Mouse (Mus musculus) macrophage (primary cell): ENCODE measurements around the gene Syne3. TPM values are rescaled to one million over a fixed set of nuclear protein-coding genes. Genes with fewer than 3 reads are reported as not detected.

Source experiments
- H3K27ac ChIP-seq: fragments of 350-480 bp; formaldehyde crosslinking; 2 replicates; pipeline ENCODE4 v1.9.0; 2021
- H3K36me3 ChIP-seq: fragments of 350-480 bp; formaldehyde crosslinking; 2 replicates; pipeline ENCODE4 v1.9.0; 2021; ENCODE audit errors: inconsistent target
- H3K4me3 ChIP-seq: fragments of 350-480 bp; formaldehyde crosslinking; 2 replicates; pipeline ENCODE4 v1.9.0; 2021; ENCODE audit errors: inconsistent target
- H3K79me2 ChIP-seq: fragments of 350-480 bp; formaldehyde crosslinking; 2 replicates; pipeline ENCODE4 v1.9.0; 2021; ENCODE audit errors: inconsistent target
- WGBS: methylation state at CpG from one replicate; pipeline ENCODE4 v1.1.7; 2026; ENCODE audit warnings: inconsistent platforms; ENCODE audit not compliant: missing documents; 5-methylcytosine and 5-hydroxymethylcytosine counted together
- polyA plus RNA-seq: library from polyadenylated mRNA; stranded (reverse); fragments of 250-400 nt; gene quantifications from 3 replicates; pipeline ENCODE4 v1.2.4, GENCODE M21; 2018; ENCODE audit warnings: inconsistent platforms

Gene Syne3
- polyA plus RNA-seq, 1 experiment from 2014 or later: 6.4 TPM

DNA sequence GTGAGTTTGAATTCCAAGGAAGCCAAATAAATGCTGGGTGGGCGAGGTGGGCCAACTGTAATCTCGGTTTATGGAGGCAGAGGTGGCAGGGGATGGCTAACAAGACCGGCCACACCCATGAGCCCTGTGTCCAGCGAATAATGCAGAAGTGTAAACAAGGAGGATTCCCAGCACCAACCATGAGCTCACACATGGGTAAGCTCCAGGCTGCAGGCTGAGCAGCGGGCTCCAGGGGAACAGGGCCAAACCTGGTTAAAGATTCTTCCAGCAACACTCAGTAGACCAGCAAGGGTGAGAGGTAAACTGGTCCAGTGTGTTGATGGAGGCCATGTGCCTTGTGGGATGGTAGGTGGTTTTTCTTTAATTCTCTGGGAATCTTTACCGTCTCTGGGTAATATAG, 53.2 kb downstream of the Syne3 start:
- no peak overlapping the region for H3K4me3 ChIP-seq
- no peaks in the 10 kb centered on the region for H3K79me2 ChIP-seq
- 93% methylated on average over 6 of the region's 6 CpGs for WGBS
- H3K27ac ChIP-seq: no peak overlapping the region
- H3K36me3 ChIP-seq: peaks cover 29% of the 10 kb centered on the region

DNA sequence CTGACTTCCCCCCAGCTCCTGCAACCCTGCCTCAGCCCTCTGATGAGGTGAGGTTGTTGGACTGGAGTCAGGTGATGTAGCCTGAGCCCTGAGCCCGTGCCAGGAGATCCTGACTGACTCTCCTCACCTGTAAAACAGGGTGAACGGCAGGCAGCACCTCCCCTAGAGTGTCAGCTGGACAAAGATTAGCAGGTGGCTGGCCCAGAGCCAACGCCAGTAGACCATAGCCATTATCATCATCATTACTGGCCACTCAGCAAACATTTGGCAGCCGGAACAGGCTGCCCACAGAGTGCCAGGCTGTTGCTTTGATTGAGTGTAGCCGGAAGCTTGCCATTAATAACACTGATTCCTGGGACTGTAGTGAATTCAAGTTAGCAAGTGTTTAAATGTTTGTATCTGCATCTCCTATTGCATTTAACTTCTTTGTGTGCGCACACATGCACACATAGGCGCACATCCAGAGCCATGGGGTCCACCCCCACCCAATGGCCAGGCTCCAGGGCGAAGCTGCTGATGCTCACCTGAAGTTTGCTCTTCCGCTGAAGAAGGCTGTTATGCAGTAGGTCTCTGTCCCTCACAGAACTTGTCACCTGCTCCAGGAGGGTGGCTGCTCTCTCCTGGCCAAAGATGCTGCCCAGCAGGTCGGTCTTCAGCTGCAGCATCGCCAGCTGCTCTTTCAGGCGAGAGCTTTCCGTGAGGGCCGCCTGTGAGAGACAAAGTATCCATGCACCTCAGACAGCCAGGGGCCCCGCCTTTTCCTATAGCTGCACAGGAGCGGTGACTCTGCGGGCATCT, 54.4 kb downstream of the Syne3 start:
- Histone ChIP-seq H3K79me2 (no peaks in the 10 kb centered on the region), H3K36me3 (0 out of 2 replicates have a peak, but pooled peaks cover 22% of the 10 kb centered on the region), H3K4me3 (no peak overlapping the region), H3K27ac (no peak overlapping the region)
- 96% methylated on average over 17 of the region's 17 CpGs for WGBS

DNA sequence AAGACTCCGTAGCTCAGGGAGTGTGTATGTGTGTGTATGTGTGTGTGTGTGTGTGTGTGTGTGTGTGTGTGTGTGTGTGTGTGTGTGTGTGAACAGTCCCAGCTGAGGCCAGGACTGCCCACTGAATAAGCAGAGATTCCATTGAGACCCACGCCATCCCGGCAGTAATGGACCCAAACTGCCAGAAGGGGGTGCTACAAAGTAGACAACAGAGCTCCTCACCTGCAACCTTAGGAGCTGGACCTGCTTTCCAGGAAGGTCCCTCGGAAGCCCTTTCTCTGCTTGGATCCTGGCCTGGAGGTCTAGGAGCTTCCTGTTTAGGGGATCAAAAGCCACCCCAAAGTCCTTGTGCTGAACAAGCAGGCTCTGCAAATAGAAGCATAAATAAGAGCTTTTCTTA, 55.7 kb downstream of the Syne3 start:
- H3K4me3 ChIP-seq: no peak overlapping the region
- 0 out of 2 replicates have a peak, but pooled peaks cover 17% of the 10 kb centered on the region for H3K36me3 ChIP-seq
- H3K27ac ChIP-seq: no peak overlapping the region
- 49% methylated on average over 3 of the region's 4 CpGs for WGBS
- no peaks in the 10 kb centered on the region for H3K79me2 ChIP-seq

- no peaks in the 10 kb centered on the region for H3K79me2 ChIP-seq
- 0 out of 2 replicates have a peak, but pooled peaks cover 17% of the 10 kb centered on the region for H3K36me3 ChIP-seq
- H3K4me3 ChIP-seq: no peak overlapping the region
- H3K27ac ChIP-seq: no peak overlapping the region
- WGBS: 35% methylated on average over 5 of the region's 5 CpGs
Observed at GRCm38 (mm10) chr12:104952458-104952857, 57.2 kb downstream of the Syne3 start.

GRCm38 (mm10) chr12:104947911-104948310, 61.7 kb downstream of the Syne3 start:
- H3K79me2 ChIP-seq: no peaks in the 10 kb centered on the region
- no peak overlapping the region for H3K27ac ChIP-seq
- 83% methylated on average over 2 of the region's 2 CpGs for WGBS
- H3K4me3 ChIP-seq: no peak overlapping the region
- H3K36me3 ChIP-seq: peaks cover 40% of the 10 kb centered on the region

- Histone ChIP-seq H3K4me3 (no peak overlapping the region), H3K27ac (no peak overlapping the region), H3K36me3 (peaks cover 50% of the 10 kb centered on the region), H3K79me2 (no peaks in the 10 kb centered on the region)
- 98% methylated on average over 6 of the region's 6 CpGs for WGBS
Observed at GRCm38 (mm10) chr12:104946231-104946630, 63.4 kb downstream of the Syne3 start.

GRCm38 (mm10) chr12:104940466-104940865, 69.1 kb downstream of the Syne3 start:
- H3K36me3 ChIP-seq: peaks cover 61% of the 10 kb centered on the region
- WGBS: 91% methylated on average over 9 of the region's 9 CpGs
- H3K79me2 ChIP-seq: no peaks in the 10 kb centered on the region
- H3K27ac ChIP-seq: no peak overlapping the region
- no peak overlapping the region for H3K4me3 ChIP-seq

- Histone ChIP-seq H3K4me3 (no peak overlapping the region), H3K27ac (no peak overlapping the region), H3K36me3 (peaks cover 60% of the 10 kb centered on the region), H3K79me2 (no peaks in the 10 kb centered on the region)
- 73% methylated on average over 4 of the region's 4 CpGs for WGBS
Observed at GRCm38 (mm10) chr12:104940027-104940386, 69.6 kb downstream of the Syne3 start.

- WGBS: 75% methylated on average over 13 of the region's 13 CpGs
- H3K27ac ChIP-seq: no peak overlapping the region
- H3K4me3 ChIP-seq: no peak overlapping the region
- H3K36me3 ChIP-seq: peaks cover 55% of the 10 kb centered on the region
- no peaks in the 10 kb centered on the region for H3K79me2 ChIP-seq
Observed at GRCm38 (mm10) chr12:104939372-104940026, 70.1 kb downstream of the Syne3 start.

DNA sequence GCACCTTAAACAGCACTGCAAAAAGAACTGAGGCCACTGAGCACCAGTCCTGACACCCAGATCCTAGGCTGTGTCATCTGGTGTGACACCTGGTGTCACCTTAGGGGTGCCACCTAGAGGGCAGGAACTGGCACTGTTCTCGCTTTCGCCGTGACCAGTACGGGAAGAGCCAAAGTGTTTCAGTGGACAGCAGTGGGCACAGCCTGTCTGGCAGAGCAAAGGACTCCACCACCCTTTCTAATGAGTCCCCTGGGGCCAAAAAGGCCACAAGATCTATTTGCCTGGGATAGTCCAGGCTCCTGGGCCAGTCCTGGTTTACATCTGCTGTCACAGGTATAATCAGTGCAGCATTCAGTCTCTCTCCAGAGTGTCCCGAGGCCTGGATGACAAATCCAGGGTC, 70.7 kb downstream of the Syne3 start:
- Histone ChIP-seq H3K36me3 (peaks cover 52% of the 10 kb centered on the region), H3K4me3 (no peak overlapping the region), H3K79me2 (no peaks in the 10 kb centered on the region), H3K27ac (no peak overlapping the region)
- 92% methylated on average over 5 of the region's 5 CpGs for WGBS

DNA sequence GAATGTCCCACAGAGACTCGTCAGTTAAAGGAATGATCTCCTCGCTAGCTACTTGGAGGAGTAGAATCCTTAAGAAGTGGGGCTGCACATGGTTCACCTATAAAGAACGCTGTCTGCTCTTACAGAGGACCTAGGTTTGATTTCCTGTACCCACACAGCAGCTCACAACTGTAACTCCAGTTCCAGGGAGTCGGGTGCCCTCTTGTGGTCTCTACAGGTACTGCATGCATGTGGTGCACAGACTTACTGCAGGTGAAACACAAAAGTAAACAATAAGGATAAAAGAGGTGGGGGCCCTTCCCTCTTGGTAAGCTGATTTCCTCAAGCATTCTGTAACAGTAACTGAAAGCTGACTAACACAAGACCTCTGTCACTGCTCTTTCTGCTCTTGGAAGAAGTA, 73.4 kb downstream of the Syne3 start:
- 92% methylated on average over 4 of the region's 4 CpGs for WGBS
- Histone ChIP-seq H3K27ac (no peak overlapping the region), H3K79me2 (no peaks in the 10 kb centered on the region), H3K4me3 (no peak overlapping the region), H3K36me3 (peaks cover 37% of the 10 kb centered on the region)

- whole genome bisulfite sequencing: 88% methylated on average over 8 of the region's 8 CpGs
- no peak overlapping the region for H3K27ac ChIP-seq
- H3K36me3 ChIP-seq: peaks cover 42% of the 10 kb centered on the region
Observed at GRCm38 (mm10) chr12:104935144-104935543, 74.5 kb downstream of the Syne3 start.

DNA sequence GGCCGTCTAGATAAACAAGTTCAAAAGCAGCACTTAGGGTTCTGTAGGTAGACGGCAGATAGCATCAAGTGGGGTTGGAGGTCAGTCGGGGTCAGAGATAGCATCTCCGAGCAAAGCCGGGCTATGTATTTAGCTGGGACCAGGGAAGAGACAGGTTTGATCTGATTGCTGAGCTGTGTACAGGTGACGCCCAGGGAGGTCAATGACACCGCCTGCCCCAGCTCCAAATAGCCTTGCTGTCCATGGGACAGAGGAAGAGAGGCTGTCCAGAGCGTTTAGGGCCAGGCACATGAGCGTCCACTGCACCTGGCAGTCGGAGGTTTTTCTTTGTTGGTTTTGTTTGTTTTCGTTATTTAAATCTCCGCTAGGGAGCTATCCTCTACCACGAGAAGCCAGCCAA, 75.8 kb downstream of the Syne3 start:
- WGBS: 95% methylated on average over 13 of the region's 13 CpGs
- Histone ChIP-seq H3K27ac (no peak overlapping the region), H3K36me3 (peaks cover 37% of the 10 kb centered on the region), H3K4me3 (no peak overlapping the region), H3K79me2 (no peaks in the 10 kb centered on the region)

More at GRCm38 (mm10) chr12:104935144-104935543, 74.5 kb downstream of the Syne3 start:
- no peaks in the 10 kb centered on the region for H3K79me2 ChIP-seq
- H3K4me3 ChIP-seq: no peak overlapping the region

DNA sequence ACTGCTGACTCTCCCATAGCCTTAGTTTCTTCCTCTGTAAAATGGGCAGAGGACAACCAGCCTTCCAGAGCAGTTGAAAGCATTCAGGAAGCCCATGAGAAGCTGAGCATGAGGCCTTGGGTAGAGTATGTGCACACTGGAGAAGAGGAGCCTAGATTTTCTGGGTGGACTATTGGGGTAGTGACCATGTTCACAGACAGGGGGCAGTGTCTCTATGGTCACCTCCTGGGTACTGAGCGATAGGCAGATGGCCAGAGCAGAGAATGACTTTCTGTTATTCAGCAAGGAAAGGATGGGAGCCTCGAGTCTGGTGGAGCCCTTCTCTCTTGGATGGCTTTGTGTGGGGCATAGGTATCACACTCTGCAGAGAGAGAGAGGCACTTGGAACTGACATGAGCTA, 76.4 kb downstream of the Syne3 start:
- WGBS: 82% methylated on average over 2 of the region's 2 CpGs
- no peaks in the 10 kb centered on the region for H3K79me2 ChIP-seq
- H3K36me3 ChIP-seq: peaks cover 32% of the 10 kb centered on the region
- H3K4me3 ChIP-seq: no peak overlapping the region
- no peak overlapping the region for H3K27ac ChIP-seq

- 96% methylated on average over 2 of the region's 2 CpGs for WGBS
- peaks cover under 1% of the 10 kb centered on the region; the same call in 1 of the 2 replicates for H3K36me3 ChIP-seq
- H3K27ac ChIP-seq: no peak overlapping the region
- H3K4me3 ChIP-seq: no peak overlapping the region
- no peaks in the 10 kb centered on the region for H3K79me2 ChIP-seq
Observed at GRCm38 (mm10) chr12:104925765-104926164, 83.8 kb downstream of the Syne3 start.
